Mouse (Mus musculus) midbrain, embryonic 16.5 days (tissue): ENCODE measurements at regions not wholly inside any gene's neighbourhood (a gene's known extent, or its start where the extent isn't known, plus 50 kb on each side); places are given as distances from the start of the nearest gene placed in this dataset.
A peak's percentile ranks its signal among the peaks of the same experiment; 100 is the strongest.
"Not testable (repeated sequence)": the region's sequence is repeated elsewhere in the genome, so short reads cannot be mapped to it uniquely, and the experiment has no call there.

Source experiments
- ATAC-seq: fragments of 200-750 bp; cut with Nextera tagmentation; 2 replicates; pipeline ENCODE4 v1.8.0; 2017; ENCODE audit warnings: moderate TSS enrichment
- H3K27ac ChIP-seq: fragments of 300-500 bp; sonication (generic); 2 replicates; pipeline ENCODE4 v1.5.1; 2014; ENCODE audit warnings: mild to moderate bottlenecking, low read length, mixed read lengths
- H3K27me3 ChIP-seq: fragments of 300-500 bp; sonication (generic); 2 replicates; pipeline ENCODE4 v1.6.1; 2014; ENCODE audit warnings: low read depth, low read length, mixed read lengths; ENCODE audit not compliant: control insufficient read depth, insufficient read depth
- H3K36me3 ChIP-seq: fragments of 300-500 bp; sonication (generic); 2 replicates; pipeline ENCODE4 v1.6.1; 2014; ENCODE audit warnings: mild to moderate bottlenecking, low read length, moderate library complexity, mixed read lengths; ENCODE audit not compliant: control insufficient read depth, insufficient read depth
- H3K4me1 ChIP-seq: fragments of 300-500 bp; sonication (generic); 2 replicates; pipeline ENCODE4 v1.6.1; 2014; ENCODE audit warnings: mild to moderate bottlenecking, low read length, mixed read lengths; ENCODE audit not compliant: control insufficient read depth, insufficient read depth
- H3K4me2 ChIP-seq: fragments of 300-500 bp; sonication (generic); 2 replicates; pipeline ENCODE4 v1.6.1; 2014; ENCODE audit warnings: mild to moderate bottlenecking, low read length, mixed read lengths
- H3K4me3 ChIP-seq: fragments of 300-500 bp; sonication (generic); 2 replicates; pipeline ENCODE4 v1.5.1; 2014; ENCODE audit warnings: low read depth, mild to moderate bottlenecking, low read length, moderate library complexity, mixed read lengths
- H3K9ac ChIP-seq: fragments of 300-500 bp; sonication (generic); 2 replicates; pipeline ENCODE4 v1.6.1; 2014; ENCODE audit warnings: low read depth, low read length, mixed read lengths
- H3K9me3 ChIP-seq: fragments of 300-500 bp; sonication (generic); replicated peaks from 2 replicates; pipeline ENCODE4 v1.6.1; 2014; ENCODE audit warnings: mild to moderate bottlenecking, low read length, mixed read lengths; ENCODE audit not compliant: control insufficient read depth, poor library complexity, severe bottlenecking
- WGBS: fragments of 180-500 bp; shearing (Covaris S2); extraction: QIAGEN DNeasy Blood & Tissue Kit; methylation state at CpG from one replicate; pipeline ENCODE4 v1.1.7; 2014; 5-methylcytosine and 5-hydroxymethylcytosine counted together

DNA sequence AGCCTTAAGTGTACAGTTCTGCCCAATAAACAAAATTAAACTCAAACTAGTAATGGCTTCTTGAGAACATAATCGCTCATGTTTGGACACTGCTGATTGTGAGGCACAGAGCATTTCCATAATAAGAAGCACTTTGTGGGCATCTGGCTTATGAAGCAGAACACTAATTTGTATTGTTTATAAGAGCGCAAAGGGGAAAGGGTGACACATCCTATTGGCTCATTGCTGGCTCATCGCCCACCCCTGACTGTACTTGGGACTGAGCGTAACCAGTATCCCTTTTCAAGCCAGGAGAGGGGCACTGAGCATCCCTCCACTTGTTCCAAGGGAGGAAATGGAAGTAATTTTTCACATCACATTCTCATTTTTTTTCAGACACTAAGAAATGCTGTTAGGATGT is 288.0 kb downstream of the Sfmbt2 start:
- H3K27ac ChIP-seq = no peak overlapping the region
- ATAC-seq = no peak
- H3K4me3 ChIP-seq = no peak overlapping the region
- no peaks in the 10 kb centered on the region for H3K36me3 ChIP-seq
- no peaks in the 10 kb centered on the region; the same call in 1 of the 2 replicates for H3K9me3 ChIP-seq
- WGBS = 90% methylated on average over 4 of the region's 4 CpGs
- no peaks in the 10 kb centered on the region for H3K4me1 ChIP-seq
- H3K4me2 ChIP-seq = no peak overlapping the region
- no peak overlapping the region for H3K9ac ChIP-seq
- H3K27me3 ChIP-seq = no peaks in the 10 kb centered on the region

DNA sequence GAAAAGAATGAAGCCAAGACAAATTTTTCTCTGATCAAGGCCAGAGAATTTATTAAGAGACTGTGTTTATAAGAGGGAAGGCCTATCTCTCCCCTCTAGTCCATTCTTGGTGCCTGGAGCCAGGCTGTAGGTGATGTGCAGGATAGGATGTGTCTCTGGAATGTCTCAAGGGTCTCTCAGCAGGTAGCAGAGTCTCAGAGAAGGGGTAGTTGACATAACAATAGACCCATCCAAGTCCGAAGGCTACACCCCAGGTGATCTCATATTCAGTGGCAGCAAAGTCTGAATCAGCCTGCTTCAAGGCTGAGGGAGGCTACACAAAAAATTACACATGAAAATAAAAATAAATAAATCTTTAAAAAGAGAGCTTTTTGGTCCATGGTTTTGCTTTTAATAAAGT is 297.6 kb downstream of the Sfmbt2 start:
- H3K9me3 ChIP-seq, H3K4me3 ChIP-seq, ATAC-seq, H3K36me3 ChIP-seq, H3K27me3 ChIP-seq, H3K27ac ChIP-seq, H3K9ac ChIP-seq, H3K4me2 ChIP-seq: not testable (repeated sequence)
- WGBS = 37% methylated on average over 1 of the region's 1 CpGs
- peaks cover 11% of the 10 kb centered on the region for H3K4me1 ChIP-seq

DNA sequence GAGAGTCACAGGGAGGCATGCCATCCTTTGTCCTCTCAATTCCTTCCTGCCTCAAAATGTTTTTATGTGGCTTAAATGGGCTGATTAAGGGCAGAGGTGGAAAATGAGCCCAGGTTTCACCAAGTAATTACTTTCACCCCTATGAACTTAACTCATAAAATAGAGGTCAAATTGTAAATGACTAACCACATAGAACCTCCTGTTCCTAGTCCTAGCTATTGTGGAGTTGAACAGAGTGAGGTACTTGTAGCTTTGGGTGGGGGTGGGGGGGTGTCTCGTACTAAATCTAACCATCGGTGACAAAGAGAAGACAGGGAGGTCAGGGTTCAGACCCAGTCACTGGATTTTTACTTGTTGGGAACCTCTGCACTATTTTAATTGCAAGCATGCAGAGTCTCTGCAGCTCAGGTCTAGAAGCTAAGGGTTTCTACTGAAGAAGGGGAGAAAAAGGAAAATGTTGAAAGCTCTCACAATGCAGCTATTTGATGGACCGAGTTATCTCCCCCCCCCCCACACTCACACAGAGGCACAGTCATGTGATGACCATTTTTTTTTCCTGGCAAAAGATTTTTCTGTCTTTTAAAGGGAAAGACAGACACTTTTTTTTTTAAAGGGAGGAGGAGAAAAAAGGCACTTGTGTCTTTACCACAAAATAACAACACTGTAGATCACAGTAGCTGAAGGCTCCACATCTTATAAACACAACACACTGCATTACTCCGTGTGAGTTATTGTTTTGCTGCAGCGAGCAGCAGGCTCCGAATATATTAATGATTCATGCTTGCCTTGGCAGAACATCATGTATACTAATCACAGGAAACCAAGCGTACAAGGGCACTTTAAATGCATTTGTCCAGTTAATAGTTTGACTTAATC is 300.4 kb downstream of the Sfmbt2 start:
- no peak overlapping the region for H3K9ac ChIP-seq
- WGBS = 26% methylated on average over 7 of the region's 7 CpGs
- H3K36me3 ChIP-seq = no peaks in the 10 kb centered on the region

DNA sequence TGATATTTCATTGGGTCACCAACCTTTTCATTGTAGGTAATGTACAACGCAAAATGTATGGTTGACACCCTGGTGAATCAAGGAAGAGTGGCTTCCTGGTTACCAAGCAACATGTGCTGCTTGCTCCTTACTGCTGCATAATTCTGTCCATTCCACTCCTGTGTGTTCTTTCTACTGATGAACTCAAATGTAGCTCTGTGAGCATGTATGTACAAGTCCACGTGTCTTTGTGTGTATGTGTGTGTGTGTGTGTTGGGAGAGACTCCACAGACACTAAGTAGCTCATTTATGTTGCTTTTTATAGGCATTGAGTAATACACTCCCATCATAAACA is 301.0 kb downstream of the Sfmbt2 start:
- no peaks in the 10 kb centered on the region for H3K9me3 ChIP-seq
- H3K4me2 ChIP-seq = peak overlapping the region; percentile 39
- peaks cover 11% of the 10 kb centered on the region for H3K4me1 ChIP-seq
- WGBS = 44% methylated on average over 2 of the region's 2 CpGs
- no peaks in the 10 kb centered on the region for H3K27me3 ChIP-seq
- H3K9ac ChIP-seq = no peak overlapping the region
- H3K27ac ChIP-seq = no peak overlapping the region
- ATAC-seq = peak; percentile 79
- H3K36me3 ChIP-seq = no peaks in the 10 kb centered on the region
- peak overlapping the region; percentile 14; the same call in 1 of the 2 replicates for H3K4me3 ChIP-seq

More for the DNA sequence above, 300.4 kb downstream of the Sfmbt2 start:
- ATAC-seq = peak; percentile 65
- Histone ChIP-seq H3K4me1 (peaks cover 11% of the 10 kb centered on the region), H3K27ac (0 out of 2 replicates have a peak overlapping the region, but pooled peaks have one; percentile 20), H3K4me3 (peak overlapping the region; percentile 14; the same call in 1 of the 2 replicates), H3K4me2 (peak overlapping the region; percentile 39), H3K9me3 (no peaks in the 10 kb centered on the region), H3K27me3 (no peaks in the 10 kb centered on the region)

DNA sequence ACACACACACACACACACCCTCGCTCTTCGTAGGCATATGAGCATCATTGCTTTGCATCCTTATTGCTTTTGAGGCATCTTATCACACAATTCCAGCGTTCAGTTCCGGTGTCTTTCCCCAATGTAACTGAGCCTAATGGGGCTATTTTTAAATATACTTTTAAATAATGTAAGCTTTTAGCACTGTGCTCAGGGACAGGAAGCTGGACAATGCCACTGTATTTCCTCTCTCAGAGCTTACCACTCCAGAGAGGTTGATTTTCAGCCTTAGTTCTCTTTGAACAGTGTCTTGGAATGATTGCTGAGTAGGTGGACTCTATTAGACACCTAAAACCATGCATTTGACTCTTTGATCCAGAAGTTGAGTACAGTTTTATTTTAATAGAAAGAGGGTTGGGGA is 301.9 kb downstream of the Sfmbt2 start:
- no peaks in the 10 kb centered on the region for H3K36me3 ChIP-seq
- peaks cover 11% of the 10 kb centered on the region for H3K4me1 ChIP-seq
- no peak overlapping the region for H3K4me2 ChIP-seq
- 73% methylated on average over 4 of the region's 4 CpGs for WGBS
- no peak overlapping the region for H3K27ac ChIP-seq
- H3K27me3 ChIP-seq = no peaks in the 10 kb centered on the region
- no peak overlapping the region for H3K4me3 ChIP-seq
- no peaks in the 10 kb centered on the region for H3K9me3 ChIP-seq
- H3K9ac ChIP-seq = no peak overlapping the region
- no peak for ATAC-seq

DNA sequence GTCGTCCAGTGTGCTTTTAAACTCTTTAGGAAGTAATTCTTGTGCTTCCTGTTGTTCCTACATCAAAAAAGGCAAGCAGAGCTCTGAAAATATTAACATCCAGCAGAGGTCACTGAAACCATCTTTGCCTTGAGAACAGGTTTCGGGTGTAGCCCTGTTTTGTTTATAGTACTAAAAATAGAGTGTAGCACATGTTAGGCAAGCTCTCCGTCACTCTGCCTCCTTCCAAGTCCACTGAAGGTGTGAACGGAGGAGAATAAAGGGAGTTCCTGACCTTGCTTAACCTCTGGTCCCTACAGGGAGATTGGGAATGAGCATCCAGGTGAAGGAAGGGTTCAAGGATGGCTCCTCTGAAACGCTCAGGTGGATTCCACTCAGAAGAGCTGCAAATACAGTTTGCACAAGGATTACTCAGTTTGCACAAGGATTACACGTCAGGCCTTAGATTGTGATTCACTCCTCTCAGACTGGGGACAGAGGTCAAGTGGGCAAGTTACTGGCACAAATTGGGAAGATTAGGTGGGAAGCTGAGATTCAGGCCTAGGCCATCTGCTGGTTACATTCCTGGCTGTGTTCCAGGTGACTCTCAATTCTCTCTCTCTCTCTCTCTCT is 304.5 kb downstream of the Sfmbt2 start:
- 58% methylated on average over 6 of the region's 6 CpGs for WGBS

DNA sequence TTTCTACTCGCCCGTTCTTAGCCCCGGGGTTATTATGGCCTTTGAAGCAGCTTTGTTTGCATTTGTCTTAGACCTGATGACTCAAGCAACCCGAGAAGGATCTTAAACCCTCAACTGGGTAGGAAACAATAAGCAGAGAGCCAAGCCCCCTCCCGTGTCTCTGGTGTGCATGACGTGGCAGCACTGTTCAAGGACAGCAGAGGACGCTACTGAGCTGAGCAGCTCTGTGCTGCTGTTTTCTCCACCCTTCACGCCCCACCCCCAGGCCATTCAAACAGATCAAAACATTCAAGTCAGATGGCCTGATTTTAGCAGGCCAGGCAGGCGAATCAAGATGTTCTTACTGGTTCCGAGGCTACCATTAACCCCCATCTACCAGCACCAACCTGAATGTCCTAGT is 331.1 kb downstream of the Sfmbt2 start:
- WGBS = 45% methylated on average over 10 of the region's 10 CpGs
- ATAC-seq = no peak

More for the DNA sequence above, 304.5 kb downstream of the Sfmbt2 start:
- Histone ChIP-seq H3K27ac (no peak overlapping the region), H3K9me3 (no peaks in the 10 kb centered on the region), H3K4me1 (peaks cover 11% of the 10 kb centered on the region), H3K36me3 (no peaks in the 10 kb centered on the region), H3K9ac (no peak overlapping the region), H3K4me3 (no peak overlapping the region), H3K4me2 (no peak overlapping the region), H3K27me3 (no peaks in the 10 kb centered on the region)
- no peak for ATAC-seq

DNA sequence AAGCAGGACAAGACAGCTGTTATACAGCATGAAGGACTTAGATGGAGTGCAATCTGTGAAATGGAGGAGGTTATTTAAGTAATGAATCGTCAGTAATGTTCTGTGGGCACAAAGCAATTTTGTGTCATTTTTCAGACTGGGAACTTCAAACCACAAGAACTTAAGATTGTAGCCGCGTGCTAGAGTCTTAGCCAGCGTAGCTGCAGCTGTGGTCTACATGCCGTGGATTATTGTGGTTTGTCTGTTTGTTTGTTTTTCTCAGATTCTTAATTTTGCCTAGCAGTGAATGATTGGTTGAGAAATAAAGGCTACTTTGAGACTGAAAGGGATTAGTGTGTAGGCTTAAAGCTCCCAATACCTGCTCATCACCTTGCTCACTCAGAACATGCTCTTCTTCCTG is 348.1 kb downstream of the Sfmbt2 start:
- 76% methylated on average over 5 of the region's 5 CpGs for WGBS
- H3K4me3 ChIP-seq = no peak overlapping the region
- H3K27ac ChIP-seq = no peak overlapping the region
- ATAC-seq = no peak
- no peaks in the 10 kb centered on the region for H3K36me3 ChIP-seq
- H3K9ac ChIP-seq = no peak overlapping the region
- no peaks in the 10 kb centered on the region for H3K27me3 ChIP-seq
- no peak overlapping the region for H3K4me2 ChIP-seq
- H3K9me3 ChIP-seq = no peaks in the 10 kb centered on the region
- H3K4me1 ChIP-seq = no peaks in the 10 kb centered on the region

More for the DNA sequence above, 331.1 kb downstream of the Sfmbt2 start:
- H3K27ac ChIP-seq = no peak overlapping the region
- no peak overlapping the region for H3K4me3 ChIP-seq
- no peaks in the 10 kb centered on the region for H3K36me3 ChIP-seq
- H3K4me1 ChIP-seq = no peaks in the 10 kb centered on the region
- H3K9me3 ChIP-seq = no peaks in the 10 kb centered on the region
- no peak overlapping the region for H3K9ac ChIP-seq
- H3K4me2 ChIP-seq = no peak overlapping the region
- H3K27me3 ChIP-seq = no peaks in the 10 kb centered on the region

DNA sequence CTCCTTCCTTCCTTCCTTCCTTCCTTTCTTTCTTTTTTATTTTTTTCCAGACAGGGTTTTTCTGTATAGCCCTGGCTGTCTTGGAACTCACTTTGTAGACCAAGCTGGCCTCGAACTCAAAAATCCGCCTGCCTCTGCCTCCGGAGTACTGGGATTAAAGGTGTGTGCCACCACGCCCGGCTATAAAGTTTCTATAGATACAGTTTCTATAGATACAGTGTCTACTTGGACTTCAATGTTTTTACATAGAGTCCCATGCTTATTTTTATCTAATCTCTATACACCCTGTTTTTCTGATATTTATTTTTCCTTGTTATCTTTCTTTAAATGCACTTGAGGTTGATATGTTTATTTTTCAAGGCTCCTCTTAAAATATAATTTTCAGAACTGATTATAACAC is 364.0 kb downstream of the Sfmbt2 start:
- H3K4me3 ChIP-seq, H3K4me2 ChIP-seq, H3K36me3 ChIP-seq, H3K9ac ChIP-seq, H3K27ac ChIP-seq, H3K9me3 ChIP-seq, ATAC-seq: not testable (repeated sequence)
- WGBS = 96% methylated on average over 5 of the region's 5 CpGs
- peaks cover 10% of the 10 kb centered on the region for H3K4me1 ChIP-seq
- peaks cover 12% of the 10 kb centered on the region for H3K27me3 ChIP-seq
